Mouse (Mus musculus) testis, postnatal 10 days (tissue): ENCODE data around the gene Rpl22l1.
A peak's percentile ranks its signal among the peaks of the same experiment; 100 is the strongest.
"Not testable (repeated sequence)": the region's sequence is repeated elsewhere in the genome, so short reads cannot be mapped to it uniquely, and the experiment has no call there.

Experiments
- DNase-seq: peaks from one replicate; pipeline ENCODE4 v3.0.0; 2021; ENCODE audit warnings: low spot score

Gene Rpl22l1

DNA sequence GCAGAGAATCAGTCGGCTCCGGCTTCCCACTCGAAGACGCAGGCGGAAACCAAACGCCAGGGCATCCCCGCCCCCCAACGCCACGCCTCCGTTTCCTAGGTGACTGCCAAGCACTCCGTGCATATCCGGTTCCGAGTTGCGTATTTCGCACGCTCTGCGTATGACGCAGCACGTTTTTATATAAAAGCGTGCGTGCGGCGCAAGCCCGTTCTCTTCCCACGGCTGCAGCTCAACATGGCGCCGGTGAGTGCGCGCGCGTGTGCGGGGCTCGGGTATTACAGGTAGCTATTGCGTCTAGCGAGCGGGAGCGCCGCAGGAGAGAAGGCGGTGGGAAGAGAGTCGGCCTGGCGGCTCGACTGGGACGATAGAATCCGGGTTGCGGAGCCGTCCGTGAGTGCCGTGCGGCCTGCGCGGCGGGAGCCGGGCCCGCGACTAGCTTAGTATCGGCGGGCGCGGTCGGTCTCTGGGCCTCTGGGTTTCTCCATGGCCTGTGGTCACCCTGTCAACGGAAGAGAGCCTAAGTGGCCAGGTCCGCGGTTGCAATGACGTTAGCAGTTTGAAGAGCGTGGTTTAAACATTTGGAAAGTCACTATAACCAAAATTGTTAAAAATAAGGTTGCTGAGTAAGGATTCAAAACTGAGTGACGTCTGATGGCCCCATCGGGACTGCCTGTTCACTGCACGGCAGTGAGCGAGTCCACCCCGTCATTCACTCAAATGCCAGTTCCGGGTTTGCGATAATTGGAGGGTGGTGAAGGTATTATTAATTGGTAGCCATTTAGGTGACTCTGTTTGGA is at the start of gene Rpl22l1:
Gene Rpl22l1 (plus strand): TSS at position 136 of the 797 bp plus-strand sequence.
- DNase-seq, result peak; percentile 99

DNA sequence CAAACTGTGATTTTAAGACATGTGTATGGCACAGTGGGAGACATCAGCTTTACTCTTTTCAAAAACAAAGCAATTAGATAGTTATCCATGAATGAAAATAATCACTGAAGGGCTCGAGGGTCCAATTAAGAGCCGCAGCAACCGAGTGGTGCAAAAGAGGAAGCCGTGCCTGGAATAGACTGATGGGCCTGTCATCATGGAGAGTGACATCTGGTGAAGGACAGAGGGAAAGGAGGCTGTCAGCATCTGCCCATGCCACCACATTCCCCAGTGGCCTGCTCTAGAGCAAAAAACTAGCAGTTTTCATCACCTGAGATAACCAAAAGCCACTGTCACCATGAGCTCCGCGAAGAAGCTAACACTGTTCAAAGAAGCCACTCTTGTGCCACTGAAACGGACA is 49.8 kb upstream of the Rpl22l1 start:
- no peak for DNase-seq

DNA sequence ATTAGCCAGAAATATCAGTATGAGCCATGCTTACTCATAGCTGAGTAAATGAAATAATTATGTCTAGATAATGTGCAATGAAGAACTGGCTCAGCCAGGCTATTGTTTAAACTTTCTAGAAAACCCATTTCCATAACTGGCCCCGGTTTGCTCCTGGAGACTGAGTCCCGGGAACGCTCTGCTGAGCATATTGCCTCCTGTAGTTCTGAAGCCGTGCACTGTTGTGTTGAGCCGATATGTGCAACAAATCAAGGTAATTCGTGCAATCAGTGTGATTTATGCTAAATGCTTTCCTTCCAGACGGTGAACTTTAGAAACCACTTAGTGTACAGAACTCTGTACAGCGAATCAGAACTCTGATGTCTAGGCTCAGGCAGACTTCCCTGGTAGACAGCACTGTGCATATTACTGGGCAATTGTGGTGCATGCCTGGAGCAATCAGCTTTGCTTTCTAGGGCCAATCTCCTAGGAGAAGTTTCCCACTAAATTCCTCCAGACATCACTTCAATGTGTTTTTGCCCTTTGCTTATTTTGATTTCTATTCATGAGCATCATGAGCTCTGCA is 43.9 kb upstream of the Rpl22l1 start:
- no peak for DNase-seq

DNA sequence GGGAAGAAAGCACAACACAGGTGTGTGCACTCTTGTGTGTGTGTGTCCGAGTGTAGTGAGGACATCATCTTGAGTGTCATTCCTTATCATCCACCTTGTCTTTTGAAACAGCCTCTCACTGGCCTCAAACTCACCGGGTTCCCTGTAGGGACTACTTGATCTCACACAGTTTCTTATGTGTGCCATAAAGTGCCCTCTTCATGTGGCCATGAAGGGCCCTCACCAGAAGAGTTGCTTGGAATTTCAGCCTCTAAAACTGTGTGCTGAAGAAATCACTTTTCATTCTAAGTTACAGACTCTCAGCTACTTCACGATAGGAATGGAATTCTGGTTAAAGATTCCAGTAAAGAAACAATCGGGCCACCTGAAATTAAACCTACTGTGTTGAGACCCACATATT is 38.3 kb upstream of the Rpl22l1 start:
- DNase-seq, result no peak

DNA sequence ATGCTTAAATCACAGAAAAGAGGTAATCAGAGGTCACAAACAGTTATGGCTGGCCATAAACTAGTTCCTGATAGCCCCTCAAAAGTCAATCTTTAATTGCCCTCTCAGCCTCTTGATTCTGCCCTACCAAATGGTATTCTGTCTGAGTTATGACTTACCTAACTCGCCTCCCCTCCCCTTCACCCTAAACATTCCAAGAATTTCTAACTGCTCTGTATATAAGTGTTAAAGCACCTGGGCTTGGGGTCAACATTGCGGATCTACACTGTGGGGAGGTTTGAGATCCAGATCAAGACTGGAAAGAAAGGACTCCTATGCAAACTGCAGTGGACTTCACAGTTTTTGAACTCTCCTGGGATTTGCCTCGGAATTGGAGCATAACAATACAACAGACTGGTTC is 37.0 kb upstream of the Rpl22l1 start:
- no peak for DNase-seq

DNA sequence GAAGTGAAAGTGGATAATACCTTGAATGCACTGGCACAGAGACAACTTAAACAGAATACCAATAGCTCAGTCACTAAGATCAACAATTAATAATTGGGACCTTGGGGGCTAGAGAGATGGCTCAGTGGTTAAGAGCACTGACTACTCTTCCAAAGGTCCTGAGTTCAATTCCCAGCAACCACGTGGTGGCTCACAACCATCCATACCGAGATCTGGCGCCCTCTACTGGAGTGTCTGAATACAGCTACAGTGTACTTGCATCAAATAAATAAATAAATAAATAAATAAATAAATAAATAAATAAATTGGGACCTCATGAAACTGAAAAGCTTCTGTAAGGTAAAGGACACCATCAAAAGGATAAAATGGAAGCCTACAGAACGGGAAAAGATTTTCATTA is 32.3 kb upstream of the Rpl22l1 start:
- DNase-seq, result not testable (repeated sequence)

DNA sequence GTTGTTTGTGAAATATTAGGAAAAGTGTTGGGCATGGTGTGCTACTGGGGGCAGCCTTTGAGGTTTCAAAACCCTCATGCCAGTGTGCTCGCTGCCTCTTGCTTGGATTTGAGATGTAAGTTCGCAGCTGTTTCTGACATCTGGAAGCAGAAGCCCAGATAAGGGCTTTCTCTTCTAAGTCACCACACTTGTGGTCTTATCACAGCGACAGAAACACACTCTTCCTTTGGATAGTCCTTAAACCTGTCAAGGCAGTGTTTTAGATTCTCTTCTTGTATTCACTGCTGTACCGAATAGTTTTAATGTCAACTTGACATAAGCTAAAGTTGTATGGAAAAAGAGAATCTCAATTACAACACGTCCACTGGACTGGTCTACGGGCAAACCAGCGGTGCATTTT is 29.9 kb upstream of the Rpl22l1 start:
- DNase-seq, result no peak

DNA sequence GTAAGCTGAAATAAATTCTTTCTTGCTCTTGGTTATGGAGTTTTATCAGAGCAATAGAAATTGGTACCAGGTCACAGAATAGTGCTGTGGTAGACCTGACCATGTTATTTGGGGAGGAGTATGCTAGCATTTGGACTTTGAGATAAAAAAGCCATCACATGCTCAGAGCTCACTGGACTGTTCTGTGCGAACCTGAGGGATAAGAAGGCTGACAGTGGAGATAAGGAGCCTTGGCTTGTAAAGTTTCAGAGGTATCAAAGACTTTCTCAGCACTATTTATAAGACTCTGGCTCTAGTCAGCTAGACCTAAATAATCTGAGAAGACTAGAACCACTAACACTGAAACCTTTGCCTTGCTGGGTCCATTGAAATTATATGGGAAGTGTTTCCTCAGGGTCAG is 29.3 kb upstream of the Rpl22l1 start:
- no peak for DNase-seq

DNA sequence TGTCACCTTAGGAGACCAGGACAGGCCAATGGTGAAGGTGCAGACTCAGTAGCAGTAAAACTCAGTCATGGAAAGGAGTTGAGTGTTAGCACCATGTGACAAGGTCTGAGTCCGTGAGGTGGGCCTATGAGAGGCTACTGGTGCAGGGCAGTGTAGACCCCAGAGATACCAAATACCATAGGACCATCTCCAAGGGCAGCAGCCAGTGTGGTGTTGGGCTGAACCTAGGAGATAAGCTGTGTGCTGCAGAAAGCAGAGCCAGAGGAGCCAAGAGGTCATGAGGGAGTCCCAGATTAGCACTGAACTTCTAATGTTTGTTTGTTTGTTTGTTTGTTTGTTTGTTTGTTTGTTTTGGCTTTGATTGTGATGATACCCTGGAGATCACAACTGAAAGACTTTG is 28.7 kb upstream of the Rpl22l1 start:
- no peak for DNase-seq

DNA sequence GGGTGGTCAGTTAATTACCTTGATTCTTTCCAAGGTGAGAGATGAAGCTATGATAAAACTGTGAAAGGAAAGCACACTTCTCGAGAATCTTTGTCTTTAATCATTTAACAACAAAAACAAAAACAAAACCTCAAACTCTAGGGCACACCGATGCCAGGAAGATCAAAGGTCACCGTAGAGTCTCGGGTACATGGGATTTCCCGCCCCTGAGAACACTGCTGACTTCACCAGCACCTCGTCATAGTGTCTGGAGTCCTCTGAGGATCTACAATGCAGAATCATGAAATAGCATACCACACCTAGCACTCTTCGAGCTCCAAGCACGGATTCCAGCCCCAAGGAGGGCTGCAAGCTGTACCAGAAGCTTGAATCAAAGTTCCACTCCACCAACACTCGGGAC is 24.7 kb upstream of the Rpl22l1 start:
- no peak for DNase-seq

DNA sequence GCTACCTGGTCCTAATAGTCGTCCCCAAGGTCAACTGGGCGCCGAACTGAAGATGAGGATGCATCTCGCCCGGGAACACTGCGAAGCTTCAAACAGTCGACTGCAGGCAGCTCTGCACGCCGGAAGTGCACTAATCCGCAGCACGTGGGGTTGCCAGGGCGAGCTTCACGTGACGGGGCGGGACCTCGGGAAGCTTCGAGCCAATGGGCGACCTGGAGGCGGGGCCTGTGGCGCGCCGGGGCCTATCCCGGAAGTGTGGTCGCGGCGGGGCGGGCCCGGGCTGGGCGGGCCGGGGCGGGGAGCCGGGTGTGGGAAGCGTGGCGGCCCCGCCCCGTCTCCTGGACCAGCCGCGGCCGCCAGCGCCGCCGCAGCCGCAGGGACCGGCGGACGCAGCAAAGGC is 24.2 kb upstream of the Rpl22l1 start, which contains the start of gene Eif5a2:
Gene Eif5a2 (plus strand): TSS at position 283 of the 400 bp plus-strand sequence.
- DNase-seq, result peak; percentile 98

DNA sequence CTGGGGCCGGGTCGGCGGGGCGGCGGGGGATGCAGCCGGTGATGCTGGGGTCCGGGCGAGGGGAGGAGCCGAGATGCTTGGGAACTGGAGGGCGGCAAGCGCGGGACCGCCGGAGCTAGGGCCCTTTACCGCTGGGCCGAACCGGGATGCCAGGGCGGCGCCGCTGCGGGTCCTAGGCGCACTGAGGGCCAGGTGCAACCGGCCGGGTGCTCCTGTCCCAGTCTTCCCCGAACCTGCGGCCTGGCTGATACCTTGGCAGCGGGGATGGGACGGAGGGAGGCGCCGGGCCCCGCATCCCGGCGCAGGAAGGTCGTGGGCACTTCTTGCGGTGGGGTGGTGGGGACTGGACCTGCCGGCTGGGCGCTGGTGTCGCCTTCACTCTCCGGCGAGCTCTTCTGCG is 23.8 kb upstream of the Rpl22l1 start:
- DNase-seq, result no peak

DNA sequence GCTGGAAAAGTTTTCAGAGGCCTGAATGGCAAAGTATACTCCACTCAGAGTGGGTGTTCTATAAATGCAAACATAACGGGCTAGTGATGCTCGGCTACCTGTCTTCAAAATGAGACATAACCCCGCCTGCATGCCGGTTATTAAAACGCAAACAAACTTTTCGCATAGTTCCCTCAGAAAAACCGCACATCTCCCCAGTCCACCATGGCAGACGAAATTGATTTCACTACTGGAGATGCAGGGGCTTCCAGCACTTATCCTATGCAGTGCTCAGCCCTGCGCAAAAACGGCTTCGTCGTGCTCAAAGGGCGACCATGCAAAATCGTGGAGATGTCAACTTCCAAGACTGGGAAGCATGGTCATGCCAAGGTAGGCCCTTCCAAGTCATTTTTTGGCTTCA is 23.4 kb upstream of the Rpl22l1 start:
- no peak for DNase-seq

DNA sequence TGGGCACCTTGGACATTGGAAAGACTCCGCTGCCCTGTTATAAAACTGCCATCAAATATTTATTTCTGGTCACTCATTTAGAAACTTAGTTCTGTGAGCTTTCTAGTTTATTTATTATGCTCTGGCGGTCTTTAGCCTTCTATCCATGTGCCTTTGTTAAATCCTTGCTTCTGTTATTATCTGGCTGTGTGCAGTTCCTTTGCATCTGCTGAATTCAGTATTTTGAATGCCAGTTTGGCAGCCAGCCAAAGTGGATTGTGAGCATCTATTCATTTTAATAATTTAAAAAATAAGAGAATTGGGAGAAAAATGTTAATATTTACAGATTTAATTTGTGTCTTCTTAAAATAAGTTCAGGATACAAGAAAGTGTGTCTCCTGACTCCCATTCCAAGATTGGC is 21.1 kb upstream of the Rpl22l1 start:
- no peak for DNase-seq

DNA sequence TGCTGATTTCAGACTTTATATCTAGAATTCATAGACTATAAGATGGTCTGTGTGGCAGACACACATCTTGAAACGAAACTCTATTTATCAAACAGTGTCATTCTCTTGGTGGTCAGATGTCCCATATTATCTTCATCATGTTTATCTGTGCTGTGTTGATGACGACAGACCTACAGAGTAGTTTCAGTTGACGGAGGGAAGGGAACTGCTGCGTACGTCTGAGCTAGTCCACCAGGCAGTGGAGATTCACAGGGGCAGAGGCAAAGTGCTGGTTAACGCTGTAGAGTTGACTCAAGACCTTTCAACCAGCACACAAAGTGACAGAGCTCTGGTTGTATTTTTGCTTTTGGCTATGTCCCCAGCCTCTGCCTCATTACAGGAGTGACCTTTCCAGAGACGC is 10.4 kb upstream of the Rpl22l1 start:
- no peak for DNase-seq

DNA sequence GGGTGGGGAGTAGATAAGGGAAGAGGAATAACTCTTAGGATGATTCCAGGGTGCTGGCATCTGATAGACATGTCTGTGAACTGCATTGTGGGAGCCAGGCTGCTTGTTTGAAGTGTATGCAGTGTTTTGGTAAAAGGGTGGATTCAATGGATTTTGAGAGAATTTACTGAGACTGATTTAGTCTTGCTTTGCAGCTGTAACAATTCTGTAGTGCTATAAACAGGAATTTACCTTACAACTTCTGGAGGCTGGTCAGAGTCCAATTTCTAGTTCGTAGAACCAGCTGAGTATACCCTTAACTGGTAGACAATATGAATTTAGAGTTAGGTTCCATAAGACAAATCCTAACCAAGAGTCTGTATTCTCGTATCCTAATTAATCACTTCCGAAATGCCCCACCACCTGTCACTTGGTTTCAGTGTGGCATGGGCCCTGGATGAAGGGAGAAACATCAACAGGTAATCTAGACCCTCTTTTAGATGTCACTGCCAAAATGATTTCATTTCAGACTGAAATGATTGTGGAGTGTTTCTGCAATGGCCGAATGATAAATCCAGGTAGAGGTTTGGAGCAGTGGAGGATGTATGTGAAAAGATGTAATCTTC is 2.9 kb downstream of the Rpl22l1 start:
- no peak for DNase-seq

DNA sequence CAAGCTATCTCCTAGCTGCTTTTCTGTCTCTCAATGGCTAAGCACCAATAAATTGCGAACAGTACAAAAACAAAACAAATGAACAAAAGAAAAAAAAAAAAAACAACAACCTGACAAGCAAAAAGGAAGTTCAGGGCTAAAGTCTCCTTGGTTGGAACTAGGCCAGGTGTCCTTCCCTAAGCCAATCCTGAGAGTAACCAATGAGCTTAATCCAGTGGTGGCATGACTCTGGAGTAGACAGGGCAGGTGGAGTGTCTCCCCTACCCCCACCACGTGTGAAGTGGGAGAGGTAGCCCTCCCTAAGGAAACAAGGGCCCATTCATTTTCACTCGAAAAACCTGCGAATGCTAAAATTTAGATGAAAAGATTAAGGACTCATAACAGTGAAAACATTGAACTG is 6.2 kb downstream of the Rpl22l1 start:
- no peak for DNase-seq

DNA sequence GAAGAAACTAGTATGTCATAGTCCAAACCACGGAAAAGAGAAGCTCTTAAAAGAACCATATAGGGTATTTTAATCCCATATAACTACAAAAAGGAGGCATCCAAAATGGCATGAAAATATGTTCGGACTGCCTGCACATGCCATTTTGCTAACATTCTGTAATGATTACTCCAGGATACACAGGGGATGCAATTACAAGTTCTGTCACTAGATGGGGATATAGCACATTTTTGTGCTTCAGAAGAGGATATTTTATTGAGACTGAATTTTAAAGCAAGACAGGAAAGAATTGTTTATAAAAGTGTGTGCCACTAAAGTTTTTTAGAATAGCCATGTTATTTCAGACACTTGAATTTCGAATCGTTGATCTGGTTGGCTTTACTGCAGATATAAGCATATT is 9.1 kb downstream of the Rpl22l1 start:
- DNase-seq, result no peak

DNA sequence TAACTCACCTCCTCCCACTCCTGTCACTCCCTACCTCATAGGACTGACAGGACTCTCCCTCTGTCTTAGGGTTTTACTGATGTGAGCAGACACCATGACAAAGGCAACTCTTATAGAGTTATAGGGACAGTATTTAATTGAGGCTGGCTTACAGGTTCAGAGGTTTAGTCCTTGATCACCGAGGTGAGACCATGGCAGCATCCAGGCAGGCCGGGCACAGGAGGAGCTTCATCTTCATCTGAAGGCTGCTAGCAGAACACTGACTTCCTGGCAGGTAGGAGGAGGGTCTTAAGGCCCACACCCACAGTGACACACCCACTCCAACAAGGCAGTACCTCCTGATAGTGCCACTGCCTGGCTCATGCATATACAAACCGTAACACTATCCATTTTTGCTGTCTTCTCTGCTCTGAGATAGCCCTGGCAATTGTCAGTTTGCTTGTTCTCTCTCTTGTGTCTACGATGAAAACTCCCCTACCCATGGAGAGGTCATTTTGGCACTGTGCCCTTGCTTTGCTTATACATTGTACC is 10.8 kb downstream of the Rpl22l1 start:
- DNase-seq, result no peak

DNA sequence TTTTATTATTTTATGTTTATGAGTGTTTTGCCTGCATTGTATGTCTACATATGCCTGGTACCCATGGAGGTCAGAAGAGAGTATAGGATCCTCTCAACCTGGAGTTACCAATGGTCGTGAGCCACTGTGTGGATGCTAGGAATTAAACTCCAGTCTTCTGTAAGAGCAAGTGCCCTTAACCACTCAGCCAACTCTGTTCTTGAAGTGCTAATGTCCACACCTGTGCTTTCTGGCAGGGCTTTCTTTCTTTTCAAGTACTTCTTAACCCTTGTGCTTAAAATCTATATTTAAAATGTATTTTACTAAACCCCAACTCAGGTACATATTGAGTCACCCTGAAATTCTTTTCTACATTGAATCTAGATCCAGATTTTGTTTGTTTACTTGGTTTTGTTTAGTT is 21.0 kb downstream of the Rpl22l1 start:
- DNase-seq, result no peak

DNA sequence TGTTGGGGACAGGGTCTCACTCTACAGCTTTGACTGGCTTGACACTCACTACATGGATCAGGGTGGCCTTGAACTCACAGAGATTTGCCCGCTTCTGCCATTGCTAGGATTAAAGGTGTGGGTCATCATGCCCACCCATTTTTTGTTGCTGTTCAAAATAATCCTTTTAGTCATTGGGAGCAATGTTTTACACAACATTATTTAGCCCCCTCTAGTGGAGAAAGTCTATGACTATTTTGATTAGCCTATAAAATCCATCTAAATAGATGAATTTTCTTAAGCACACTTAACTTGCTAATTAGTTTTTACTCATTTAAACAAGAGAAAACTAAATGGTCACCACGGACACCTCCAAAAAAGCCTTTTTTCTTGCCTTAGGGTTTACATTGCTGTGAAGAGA is 22.4 kb downstream of the Rpl22l1 start:
- DNase-seq, result no peak

DNA sequence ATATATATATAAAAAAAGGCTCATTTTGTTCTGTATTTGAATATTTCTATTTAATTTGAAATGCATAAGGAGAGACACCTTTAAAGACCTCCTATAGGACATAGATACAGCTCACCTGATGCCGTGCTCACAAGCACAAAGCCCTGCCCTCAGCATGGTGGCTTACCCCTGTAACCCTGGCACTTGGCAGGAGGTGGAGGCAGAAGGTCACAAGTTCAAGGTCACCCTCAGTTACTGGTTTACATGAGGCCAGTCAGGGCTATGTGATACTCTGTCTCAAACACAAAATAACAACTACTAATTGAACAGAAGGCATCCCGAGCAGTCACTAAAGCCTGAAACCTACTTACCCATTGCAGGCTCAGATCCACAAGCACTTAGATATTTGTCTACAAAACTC is 24.2 kb downstream of the Rpl22l1 start:
- DNase-seq, result no peak

DNA sequence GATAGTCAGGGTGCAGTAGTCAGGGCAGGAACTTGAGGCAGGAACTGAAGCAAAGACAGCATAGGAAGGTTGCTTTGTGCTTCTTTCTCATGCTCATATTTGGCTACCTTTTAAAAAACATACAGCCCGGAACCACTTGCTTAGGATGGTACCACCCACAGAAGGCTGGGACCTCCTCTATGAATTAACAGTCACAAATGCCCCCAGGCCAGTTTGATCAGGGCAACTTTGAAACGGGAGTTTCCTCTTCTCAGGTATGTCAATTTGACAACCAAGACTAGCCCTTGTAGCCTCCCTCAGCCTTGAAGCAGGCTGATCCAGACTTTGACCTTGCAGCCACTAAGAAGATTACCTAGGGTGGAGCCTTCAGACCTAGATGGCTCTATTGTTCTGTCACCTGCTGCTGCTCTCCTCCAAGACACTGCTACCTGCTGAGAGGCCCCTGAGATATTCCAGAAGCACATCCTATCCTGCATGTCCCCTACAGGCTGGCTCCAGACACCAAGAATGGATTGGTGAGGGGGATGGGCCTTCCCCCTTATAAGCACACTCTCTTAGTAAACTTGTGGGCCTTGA is 31.6 kb downstream of the Rpl22l1 start:
- DNase-seq, result no peak
